Mouse (Mus musculus) midbrain, postnatal 0 days (tissue): Measurements from ENCODE around the gene Lmbr1. TPM values are rescaled to one million over a fixed set of nuclear protein-coding genes. Genes with fewer than 3 reads are reported as not detected.
A peak's percentile ranks its signal among the peaks of the same experiment; 100 is the strongest.

Experiments
- ATAC-seq: fragments of 200-750 bp; cut with Nextera tagmentation; 2 replicates; pipeline ENCODE4 v1.8.0; 2017; ENCODE audit warnings: moderate number of reproducible peaks, mild to moderate bottlenecking, moderate TSS enrichment, moderate library complexity; ENCODE audit not compliant: low FRiP score
- DNase-seq: peaks from one replicate; pipeline ENCODE4 v3.0.0-alpha.2; 2015; ENCODE audit warnings: low spot score
- H3K27ac ChIP-seq: fragments of 300-500 bp; sonication (generic); 2 replicates; pipeline ENCODE4 v1.5.1; 2014; ENCODE audit warnings: low read depth, mild to moderate bottlenecking, low read length, mixed read lengths
- H3K27me3 ChIP-seq: fragments of 300-500 bp; sonication (generic); 2 replicates; pipeline ENCODE4 v1.6.1; 2014; ENCODE audit warnings: low read length, control low read depth, mixed read lengths; ENCODE audit not compliant: insufficient read depth
- H3K36me3 ChIP-seq: fragments of 300-500 bp; sonication (generic); 2 replicates; pipeline ENCODE4 v1.6.1; 2014; ENCODE audit warnings: low read length, control low read depth, mixed read lengths; ENCODE audit not compliant: insufficient read depth
- H3K4me1 ChIP-seq: fragments of 300-500 bp; sonication (generic); 2 replicates; pipeline ENCODE4 v1.6.1; 2014; ENCODE audit warnings: mild to moderate bottlenecking, control low read depth, antibody characterized with exemption, low read length, mixed read lengths; ENCODE audit not compliant: insufficient read depth
- H3K4me2 ChIP-seq: fragments of 300-500 bp; sonication (generic); 2 replicates; pipeline ENCODE4 v1.6.1; 2014; ENCODE audit warnings: low read depth, mild to moderate bottlenecking, low read length, mixed read lengths; ENCODE audit not compliant: poor library complexity, severe bottlenecking
- H3K4me3 ChIP-seq: fragments of 300-500 bp; sonication (generic); 2 replicates; pipeline ENCODE4 v1.5.1; 2014; ENCODE audit warnings: low read depth, mild to moderate bottlenecking, low read length, moderate library complexity
- H3K9ac ChIP-seq: fragments of 300-500 bp; sonication (generic); replicated peaks from 2 replicates; pipeline ENCODE4 v1.6.1; 2014; ENCODE audit warnings: mild to moderate bottlenecking, low read length, moderate library complexity, mixed read lengths; ENCODE audit not compliant: poor library complexity, severe bottlenecking
- H3K9me3 ChIP-seq: fragments of 300-500 bp; sonication (generic); 2 replicates; pipeline ENCODE4 v1.6.1; 2016; ENCODE audit warnings: low read length, control low read depth
- CTCF ChIP-seq: IDR thresholded peaks from 2 replicates; pipeline ENCODE4 v1.5.1; 2016; ENCODE audit warnings: antibody characterized with exemption, mild to moderate bottlenecking
- WGBS: fragments of 180-500 bp; shearing (Covaris S2); extraction: QIAGEN DNeasy Blood & Tissue Kit; methylation state at CpG from one replicate; pipeline ENCODE4 v1.1.7; 2014; 5-methylcytosine and 5-hydroxymethylcytosine counted together
- polyA plus RNA-seq: library from polyadenylated mRNA; unstranded; fragments of >200 nt; fragmentation: Nextera tagmentation; extraction: Ambion mirVana; gene quantifications from 2 replicates; pipeline ENCODE4 v1.2.1, GENCODE M21; 2015
- total RNA-seq: library from RNA; depleted of rRNA; stranded (reverse); fragments of >200 nt; gene quantifications from 2 replicates; pipeline ENCODE4 v1.2.3, GENCODE M21; 2014

Lmbr1 gene
- total and polyA plus RNA-seq, 2 experiments from 2014 or later = 32.3 to 44.0 TPM

- peak; percentile 75 for TF ChIP-seq CTCF
- no peaks in the 10 kb centered on the region for H3K4me1 ChIP-seq
- no peak for ATAC-seq
- H3K27ac ChIP-seq = no peak overlapping the region
- WGBS = 58% methylated on average over 5 of the region's 5 CpGs
- H3K9me3 ChIP-seq = no peaks in the 10 kb centered on the region
- no peak overlapping the region for H3K4me3 ChIP-seq
- H3K27me3 ChIP-seq = no peaks in the 10 kb centered on the region
- peak; percentile 70 for DNase-seq
- no peak overlapping the region for H3K4me2 ChIP-seq
- H3K36me3 ChIP-seq = no peaks in the 10 kb centered on the region
- H3K9ac ChIP-seq = no peak overlapping the region
Measured at GRCm38 (mm10) chr5:29335836-29336235, 42.4 kb downstream of the Lmbr1 start.

GRCm38 (mm10) chr5:29322503-29322902 lies 55.7 kb downstream of the Lmbr1 start:
- ATAC-seq = no peak
- TF ChIP-seq CTCF = no peak
- H3K4me1 ChIP-seq = no peaks in the 10 kb centered on the region
- no peak overlapping the region for H3K27ac ChIP-seq
- H3K36me3 ChIP-seq = no peaks in the 10 kb centered on the region
- WGBS = 91% methylated on average over 2 of the region's 2 CpGs
- no peak overlapping the region for H3K4me3 ChIP-seq
- H3K27me3 ChIP-seq = no peaks in the 10 kb centered on the region
- H3K9ac ChIP-seq = no peak overlapping the region
- H3K9me3 ChIP-seq = no peaks in the 10 kb centered on the region
- no peak for DNase-seq
- H3K4me2 ChIP-seq = no peak overlapping the region

GRCm38 (mm10) chr5:29309191-29309590 lies 69.0 kb downstream of the Lmbr1 start:
- Histone ChIP-seq H3K36me3 (no peaks in the 10 kb centered on the region), H3K4me1 (no peaks in the 10 kb centered on the region), H3K9me3 (no peaks in the 10 kb centered on the region), H3K4me3 (no peak overlapping the region), H3K27me3 (no peaks in the 10 kb centered on the region), H3K9ac (no peak overlapping the region), H3K4me2 (no peak overlapping the region), H3K27ac (no peak overlapping the region)
- TF ChIP-seq CTCF = no peak
- 90% methylated on average over 3 of the region's 3 CpGs for WGBS
- DNase-seq (no peak), ATAC-seq (no peak)

GRCm38 (mm10) chr5:29293194-29293593 lies 85.0 kb downstream of the Lmbr1 start:
- peak; percentile 95 for TF ChIP-seq CTCF
- WGBS = 20% methylated on average over 2 of the region's 2 CpGs

GRCm38 (mm10) chr5:29290110-29290509 lies 88.1 kb downstream of the Lmbr1 start:
- 95% methylated on average over 3 of the region's 3 CpGs for WGBS
- Histone ChIP-seq H3K27me3 (no peaks in the 10 kb centered on the region), H3K4me1 (no peaks in the 10 kb centered on the region), H3K9me3 (no peaks in the 10 kb centered on the region), H3K4me2 (no peak overlapping the region), H3K9ac (no peak overlapping the region), H3K27ac (no peak overlapping the region), H3K4me3 (no peak overlapping the region), H3K36me3 (no peaks in the 10 kb centered on the region)
- no peak for TF ChIP-seq CTCF
- DNase-seq (no peak), ATAC-seq (no peak)

More at GRCm38 (mm10) chr5:29293194-29293593, 85.0 kb downstream of the Lmbr1 start:
- Histone ChIP-seq H3K9me3 (no peaks in the 10 kb centered on the region), H3K4me2 (no peak overlapping the region), H3K4me1 (no peaks in the 10 kb centered on the region), H3K9ac (no peak overlapping the region), H3K27me3 (no peaks in the 10 kb centered on the region), H3K27ac (no peak overlapping the region), H3K4me3 (no peak overlapping the region), H3K36me3 (no peaks in the 10 kb centered on the region)
- peak; percentile 78 for DNase-seq
- no peak for ATAC-seq

- Histone ChIP-seq H3K4me3 (no peak overlapping the region), H3K9me3 (no peaks in the 10 kb centered on the region), H3K9ac (no peak overlapping the region), H3K4me1 (no peaks in the 10 kb centered on the region), H3K27ac (no peak overlapping the region), H3K27me3 (no peaks in the 10 kb centered on the region), H3K36me3 (0 out of 2 replicates have a peak, but pooled peaks cover 2% of the 10 kb centered on the region), H3K4me2 (no peak overlapping the region)
- DNase-seq (no peak), ATAC-seq (no peak)
- no peak for TF ChIP-seq CTCF
- WGBS = 87% methylated on average over 6 of the region's 6 CpGs
Measured at GRCm38 (mm10) chr5:29289703-29290102, 88.5 kb downstream of the Lmbr1 start.
